Mouse (Mus musculus): ENCODE data around the gene Ccnl1. TPM values are rescaled to one million over a fixed set of nuclear protein-coding genes. Genes with fewer than 3 reads are reported as not detected.

Gene Ccnl1
- polyA plus RNA-seq, 1 experiment, result 117 TPM

DNA sequence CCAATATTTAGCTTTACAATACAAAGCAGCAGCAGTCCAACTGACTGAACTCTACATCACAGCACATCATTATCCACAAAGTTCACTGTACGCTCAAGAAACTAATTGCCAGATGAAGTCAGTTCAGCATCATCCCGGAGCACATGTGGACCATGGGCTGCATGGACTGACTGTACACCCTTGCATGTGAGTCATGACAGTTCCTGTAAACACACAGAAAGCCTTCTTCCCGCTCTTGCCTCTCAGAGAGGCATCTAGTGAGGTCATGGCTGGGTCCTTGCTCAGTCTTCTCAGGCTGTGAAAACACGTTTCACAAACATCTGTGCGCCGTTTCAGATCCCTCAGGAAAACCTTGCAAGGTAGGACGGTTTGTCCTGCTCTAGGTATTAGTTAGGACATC, 26.5 kb downstream of the Ccnl1 start:
- H3K27me3 ChIP-seq (ENCODE audit: control insufficient read depth, insufficient read depth, low read length, poor library complexity, severe bottlenecking), result no peaks in the 10 kb centered on the region
- TF ChIP-seq POLR2A (IDR thresholded peaks at IDR 0.05; ENCODE audit: insufficient read depth, low read length), result no peak
- TF ChIP-seq CTCF (IDR thresholded peaks at IDR 0.05; ENCODE audit: low read depth, low read length), result no peak
- TF ChIP-seq EP300 (IDR thresholded peaks at IDR 0.05; ENCODE audit: insufficient read depth, low read depth, low read length), result no peak
- no peak overlapping the region for H3K27ac ChIP-seq (ENCODE audit: insufficient read depth, low read length)
- H3K4me1 ChIP-seq (ENCODE audit: control insufficient read depth, insufficient read depth, low read length), result no peaks in the 10 kb centered on the region
- H3K9ac ChIP-seq (ENCODE audit: low read depth, poor library complexity, severe bottlenecking), result no peak overlapping the region
- H3K4me3 ChIP-seq (ENCODE audit: low read depth, low read length), result no peak overlapping the region
- H3K9me3 ChIP-seq (replicated peaks; ENCODE audit: control insufficient read depth, insufficient read depth, low read length, poor library complexity, severe bottlenecking), result no peaks in the 10 kb centered on the region
- no peaks in the 10 kb centered on the region for H3K36me3 ChIP-seq (ENCODE audit: control insufficient read depth, insufficient read depth, low read length, poor library complexity, severe bottlenecking)

DNA sequence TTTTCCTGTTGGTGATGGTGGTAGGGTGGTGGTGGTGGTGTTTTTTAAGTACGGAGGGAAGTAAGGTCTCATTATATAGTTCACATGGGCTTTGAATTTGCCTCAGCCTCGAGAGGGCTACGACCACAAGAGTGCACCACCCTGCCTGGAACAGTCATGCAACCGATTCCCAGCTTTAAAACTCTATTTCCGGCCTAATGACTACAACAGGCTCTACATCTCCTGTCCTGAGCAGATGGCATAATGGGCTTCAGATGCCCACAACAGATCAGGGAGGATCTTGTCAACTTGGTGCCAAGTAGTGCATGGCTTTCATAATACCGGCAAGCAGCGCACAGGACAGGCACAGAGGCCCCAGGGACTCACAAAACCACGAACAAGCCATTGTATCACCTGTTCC, 27.4 kb downstream of the Ccnl1 start:
- H3K4me1 ChIP-seq (ENCODE audit: control insufficient read depth, insufficient read depth, low read length), result no peaks in the 10 kb centered on the region
- no peak overlapping the region for H3K27ac ChIP-seq (ENCODE audit: insufficient read depth, low read length)
- no peaks in the 10 kb centered on the region for H3K9me3 ChIP-seq (replicated peaks; ENCODE audit: control insufficient read depth, insufficient read depth, low read length, poor library complexity, severe bottlenecking)
- no peak overlapping the region for H3K9ac ChIP-seq (ENCODE audit: low read depth, poor library complexity, severe bottlenecking)
- no peak overlapping the region for H3K4me3 ChIP-seq (ENCODE audit: low read depth, low read length)
- no peaks in the 10 kb centered on the region for H3K36me3 ChIP-seq (ENCODE audit: control insufficient read depth, insufficient read depth, low read length, poor library complexity, severe bottlenecking)
- no peaks in the 10 kb centered on the region for H3K27me3 ChIP-seq (ENCODE audit: control insufficient read depth, insufficient read depth, low read length, poor library complexity, severe bottlenecking)
- TF ChIP-seq EP300 (IDR thresholded peaks at IDR 0.05; ENCODE audit: insufficient read depth, low read depth, low read length) (no peak), CTCF (IDR thresholded peaks at IDR 0.05; ENCODE audit: low read depth, low read length) (no peak), POLR2A (IDR thresholded peaks at IDR 0.05; ENCODE audit: insufficient read depth, low read length) (no peak)

DNA sequence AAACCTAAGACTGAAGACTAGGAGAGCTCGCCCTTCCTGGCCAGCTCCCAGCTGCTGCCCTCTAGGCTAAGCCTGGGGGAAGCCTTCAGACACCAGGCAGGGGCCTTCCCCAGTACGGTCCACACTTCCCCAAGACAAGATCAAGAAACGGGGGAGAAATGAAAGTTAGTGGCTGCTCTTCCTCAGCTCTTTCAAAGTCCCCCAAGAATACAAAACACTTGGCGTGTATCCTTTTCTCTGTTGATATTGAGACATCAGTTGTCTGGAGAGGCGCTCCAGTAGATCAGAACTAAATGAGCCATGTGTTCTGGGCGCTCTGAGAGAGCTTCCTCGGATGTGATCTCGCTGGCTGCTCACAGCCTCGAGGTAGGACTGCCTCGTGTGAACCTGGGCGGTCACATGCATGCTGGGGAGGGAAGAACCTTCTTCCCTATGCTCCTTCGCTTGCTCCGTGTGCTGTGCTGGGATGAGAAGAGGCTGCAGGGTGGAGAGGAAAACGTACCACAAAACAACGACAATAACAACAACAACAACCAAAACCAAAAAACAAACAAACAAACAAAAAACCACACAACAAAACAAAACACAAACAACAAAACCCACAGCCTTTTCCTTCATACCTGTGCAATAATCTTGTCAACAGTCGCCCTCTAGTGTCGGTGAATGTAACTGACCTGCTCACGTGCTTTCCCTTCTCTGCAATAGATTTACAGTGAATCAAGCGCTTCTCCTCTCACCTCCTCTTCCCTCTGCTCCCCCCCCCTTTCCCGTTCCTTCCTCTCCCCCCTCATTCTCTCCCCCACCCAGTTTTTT, 28.0 kb downstream of the Ccnl1 start:
- Histone ChIP-seq H3K27ac (ENCODE audit: insufficient read depth, low read length) (no peak overlapping the region), H3K4me1 (ENCODE audit: control insufficient read depth, insufficient read depth, low read length) (no peaks in the 10 kb centered on the region), H3K27me3 (ENCODE audit: control insufficient read depth, insufficient read depth, low read length, poor library complexity, severe bottlenecking) (no peaks in the 10 kb centered on the region), H3K4me3 (ENCODE audit: low read depth, low read length) (no peak overlapping the region), H3K36me3 (ENCODE audit: control insufficient read depth, insufficient read depth, low read length, poor library complexity, severe bottlenecking) (no peaks in the 10 kb centered on the region), H3K9me3 (replicated peaks; ENCODE audit: control insufficient read depth, insufficient read depth, low read length, poor library complexity, severe bottlenecking) (no peaks in the 10 kb centered on the region), H3K9ac (ENCODE audit: low read depth, poor library complexity, severe bottlenecking) (no peak overlapping the region)
- TF ChIP-seq CTCF (IDR thresholded peaks at IDR 0.05; ENCODE audit: low read depth, low read length) (no peak), POLR2A (IDR thresholded peaks at IDR 0.05; ENCODE audit: insufficient read depth, low read length) (no peak), EP300 (IDR thresholded peaks at IDR 0.05; ENCODE audit: insufficient read depth, low read depth, low read length) (no peak)

DNA sequence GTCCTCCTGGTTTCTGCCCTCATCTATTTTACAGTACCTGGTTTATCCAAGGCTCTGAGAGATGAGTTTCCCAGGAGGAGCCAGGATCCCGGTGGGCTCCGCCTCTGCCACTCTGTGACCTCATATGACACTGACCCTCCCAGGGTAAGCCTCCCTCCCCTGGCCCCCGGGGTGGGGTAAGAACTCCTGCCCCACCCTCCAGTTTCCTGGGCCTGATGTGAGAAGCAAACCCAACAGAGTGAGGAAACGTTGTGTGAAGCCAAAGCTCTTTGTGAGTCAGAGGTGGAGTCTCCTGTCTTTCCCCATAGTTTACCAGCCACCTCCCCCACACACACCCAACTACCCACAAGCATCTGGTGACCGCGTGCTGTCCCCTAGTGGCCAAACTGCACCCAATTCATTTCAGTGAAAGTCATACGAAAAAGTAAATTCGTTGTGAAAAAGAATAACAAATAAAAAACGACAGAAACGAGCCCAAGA, 28.7 kb downstream of the Ccnl1 start:
- no peak overlapping the region for H3K27ac ChIP-seq (ENCODE audit: insufficient read depth, low read length)
- TF ChIP-seq POLR2A (IDR thresholded peaks at IDR 0.05; ENCODE audit: insufficient read depth, low read length), result no peak
- TF ChIP-seq EP300 (IDR thresholded peaks at IDR 0.05; ENCODE audit: insufficient read depth, low read depth, low read length), result no peak
- TF ChIP-seq CTCF (IDR thresholded peaks at IDR 0.05; ENCODE audit: low read depth, low read length), result peak; percentile 72
- no peak overlapping the region for H3K9ac ChIP-seq (ENCODE audit: low read depth, poor library complexity, severe bottlenecking)
- no peaks in the 10 kb centered on the region for H3K9me3 ChIP-seq (replicated peaks; ENCODE audit: control insufficient read depth, insufficient read depth, low read length, poor library complexity, severe bottlenecking)
- H3K4me3 ChIP-seq (ENCODE audit: low read depth, low read length), result peak overlapping the region; percentile 5; the same call in 1 of the 2 replicates
- no peaks in the 10 kb centered on the region for H3K36me3 ChIP-seq (ENCODE audit: control insufficient read depth, insufficient read depth, low read length, poor library complexity, severe bottlenecking)
- no peaks in the 10 kb centered on the region for H3K4me1 ChIP-seq (ENCODE audit: control insufficient read depth, insufficient read depth, low read length)
- no peaks in the 10 kb centered on the region for H3K27me3 ChIP-seq (ENCODE audit: control insufficient read depth, insufficient read depth, low read length, poor library complexity, severe bottlenecking)

DNA sequence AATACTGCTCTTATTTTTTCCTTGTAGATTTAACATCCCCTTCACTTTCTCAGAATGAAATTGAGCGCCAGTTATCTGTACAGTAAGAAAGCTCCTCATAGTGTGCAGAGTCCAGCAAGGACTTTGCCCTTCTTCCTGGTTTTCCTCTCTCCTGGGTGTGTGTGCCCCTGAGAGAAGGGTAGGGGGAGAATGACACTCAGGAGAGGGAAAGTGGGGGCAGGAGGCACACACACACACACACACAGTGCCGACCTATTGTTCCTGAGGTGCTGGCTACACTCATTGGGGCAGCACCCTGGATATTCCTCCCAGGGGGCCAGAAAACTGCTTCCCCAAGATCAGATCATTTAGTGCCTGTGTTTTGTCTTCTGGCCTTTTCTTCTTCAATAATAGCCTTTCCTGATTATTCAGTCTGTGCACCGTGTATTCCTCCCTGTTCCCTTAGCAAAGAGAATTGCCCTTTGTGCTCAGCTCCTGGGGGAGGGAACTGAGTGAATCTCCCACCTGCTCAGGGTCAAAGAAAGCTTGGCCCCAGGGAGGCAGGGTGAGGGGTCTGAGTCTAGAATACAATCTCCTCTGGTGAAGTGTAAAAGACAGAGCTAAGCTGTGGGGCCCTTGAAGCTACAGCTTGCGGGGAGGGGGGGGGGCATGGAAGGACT, 29.3 kb downstream of the Ccnl1 start:
- Histone ChIP-seq H3K9ac (ENCODE audit: low read depth, poor library complexity, severe bottlenecking) (no peak overlapping the region), H3K27ac (ENCODE audit: insufficient read depth, low read length) (no peak overlapping the region)

DNA sequence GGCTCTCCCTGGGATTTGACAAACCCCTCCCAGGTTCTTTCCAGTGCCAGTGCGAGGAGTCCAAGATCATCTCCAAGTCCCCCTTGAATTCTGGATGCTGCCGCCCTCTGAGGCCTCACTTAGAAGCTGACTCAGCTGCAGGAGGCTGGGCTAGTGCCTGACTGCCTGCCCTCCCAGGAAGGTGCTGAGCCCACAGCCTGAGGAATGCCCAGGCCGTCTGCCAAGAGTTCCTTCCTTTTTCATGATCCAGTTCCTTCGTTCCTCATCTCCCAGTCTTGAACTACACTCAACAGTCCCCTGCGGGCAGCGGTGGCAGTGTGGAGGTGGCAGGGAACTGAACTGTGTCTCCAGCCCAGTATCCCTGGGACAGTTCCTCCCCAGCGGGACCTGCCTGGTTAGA, 30.4 kb downstream of the Ccnl1 start:
- Histone ChIP-seq H3K4me3 (ENCODE audit: low read depth, low read length) (no peak overlapping the region), H3K9me3 (replicated peaks; ENCODE audit: control insufficient read depth, insufficient read depth, low read length, poor library complexity, severe bottlenecking) (no peaks in the 10 kb centered on the region), H3K4me1 (ENCODE audit: control insufficient read depth, insufficient read depth, low read length) (no peaks in the 10 kb centered on the region), H3K36me3 (ENCODE audit: control insufficient read depth, insufficient read depth, low read length, poor library complexity, severe bottlenecking) (no peaks in the 10 kb centered on the region), H3K27me3 (ENCODE audit: control insufficient read depth, insufficient read depth, low read length, poor library complexity, severe bottlenecking) (no peaks in the 10 kb centered on the region), H3K27ac (ENCODE audit: insufficient read depth, low read length) (no peak overlapping the region), H3K9ac (ENCODE audit: low read depth, poor library complexity, severe bottlenecking) (no peak overlapping the region)
- TF ChIP-seq CTCF (IDR thresholded peaks at IDR 0.05; ENCODE audit: low read depth, low read length) (no peak), POLR2A (IDR thresholded peaks at IDR 0.05; ENCODE audit: insufficient read depth, low read length) (no peak), EP300 (IDR thresholded peaks at IDR 0.05; ENCODE audit: insufficient read depth, low read depth, low read length) (no peak)

More for the DNA sequence above, 29.3 kb downstream of the Ccnl1 start:
- no peaks in the 10 kb centered on the region for H3K36me3 ChIP-seq (ENCODE audit: control insufficient read depth, insufficient read depth, low read length, poor library complexity, severe bottlenecking)
- H3K4me1 ChIP-seq (ENCODE audit: control insufficient read depth, insufficient read depth, low read length), result no peaks in the 10 kb centered on the region
- no peak overlapping the region for H3K4me3 ChIP-seq (ENCODE audit: low read depth, low read length)
- no peaks in the 10 kb centered on the region for H3K9me3 ChIP-seq (replicated peaks; ENCODE audit: control insufficient read depth, insufficient read depth, low read length, poor library complexity, severe bottlenecking)
- TF ChIP-seq CTCF (IDR thresholded peaks at IDR 0.05; ENCODE audit: low read depth, low read length), result no peak
- TF ChIP-seq EP300 (IDR thresholded peaks at IDR 0.05; ENCODE audit: insufficient read depth, low read depth, low read length), result no peak
- TF ChIP-seq POLR2A (IDR thresholded peaks at IDR 0.05; ENCODE audit: insufficient read depth, low read length), result no peak
- H3K27me3 ChIP-seq (ENCODE audit: control insufficient read depth, insufficient read depth, low read length, poor library complexity, severe bottlenecking), result no peaks in the 10 kb centered on the region
